Mouse (Mus musculus) layer of hippocampus, postnatal 25 days (tissue): Measurements from ENCODE around the gene Ppil1. TPM values are rescaled to one million over a fixed set of nuclear protein-coding genes. Genes with fewer than 3 reads are reported as not detected.
"Not testable (repeated sequence)": the region's sequence is repeated elsewhere in the genome, so short reads cannot be mapped to it uniquely, and the experiment has no call there.

Experiments
- DNase-seq, 2 experiments: peaks; one replicate each; pipeline ENCODE4 v3.0.0; 2022; ENCODE audit warnings: mixed read lengths in 2 of 2, low spot score in 1 of 2; ENCODE audit errors: extremely low spot score in 1 of 2
- total RNA-seq, 2 experiments: library from RNA; stranded (reverse); gene quantifications; 2 replicates each; pipeline ENCODE4 v1.2.3; 2021

Gene Ppil1
- total RNA-seq, 2 experiments from 2014 or later: 17.7 to 19.6 TPM

DNA sequence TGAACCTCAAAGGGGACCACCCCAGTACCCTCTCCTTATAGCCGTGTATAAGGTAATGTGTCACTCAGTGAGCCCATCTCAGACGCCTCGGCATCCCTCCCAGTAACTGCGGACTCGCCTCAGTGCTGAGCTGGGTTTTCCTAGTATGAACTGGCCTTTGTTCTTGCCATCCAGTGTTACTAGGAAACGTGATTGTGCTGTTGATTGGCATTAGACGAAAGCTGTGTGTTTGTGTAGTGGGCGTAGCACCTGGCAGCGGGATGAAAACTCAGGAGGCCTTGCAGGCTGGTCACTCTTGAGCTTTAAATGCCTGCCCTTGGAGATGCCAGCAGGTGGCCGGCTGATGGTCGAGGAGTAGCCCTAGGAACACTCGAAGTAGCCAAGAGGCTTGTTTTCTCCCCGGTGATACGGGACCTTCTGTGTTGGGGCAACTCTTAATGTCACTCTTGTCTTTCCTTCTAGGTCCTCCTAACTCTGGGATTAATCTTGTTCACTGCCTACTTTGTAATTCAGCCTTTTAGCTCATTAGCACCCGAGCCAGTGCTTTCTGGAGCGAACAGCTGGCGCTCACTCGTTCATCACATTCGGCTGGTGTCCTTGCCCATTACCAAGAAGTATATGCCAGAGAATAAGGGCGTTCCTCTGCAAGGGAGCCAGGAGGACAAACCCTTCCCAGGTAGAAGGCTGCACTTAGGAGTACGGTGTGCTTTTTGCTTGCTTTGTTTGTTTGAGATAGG lies 18.4 kb upstream of the Ppil1 start:
- DNase-seq: no peak

DNA sequence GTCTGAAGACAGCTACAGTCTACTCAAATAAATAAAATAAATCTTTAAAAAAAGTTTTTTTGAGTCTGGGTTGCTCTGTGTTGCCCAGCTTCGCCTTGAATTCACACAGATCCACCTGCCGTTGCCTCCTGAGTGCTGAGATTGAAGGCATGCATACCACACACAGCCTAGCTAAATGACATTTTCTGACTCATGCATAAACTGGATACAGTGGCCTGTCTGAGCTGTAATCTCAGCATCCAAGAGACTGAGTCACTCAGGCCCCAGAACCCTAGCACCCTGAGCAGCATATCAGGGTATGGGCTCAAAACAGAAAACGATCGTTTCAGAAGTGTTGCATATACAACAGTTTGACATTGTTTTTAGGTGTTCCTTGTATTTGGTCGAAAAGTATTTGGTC lies 17.6 kb upstream of the Ppil1 start:
- no peak for DNase-seq

DNA sequence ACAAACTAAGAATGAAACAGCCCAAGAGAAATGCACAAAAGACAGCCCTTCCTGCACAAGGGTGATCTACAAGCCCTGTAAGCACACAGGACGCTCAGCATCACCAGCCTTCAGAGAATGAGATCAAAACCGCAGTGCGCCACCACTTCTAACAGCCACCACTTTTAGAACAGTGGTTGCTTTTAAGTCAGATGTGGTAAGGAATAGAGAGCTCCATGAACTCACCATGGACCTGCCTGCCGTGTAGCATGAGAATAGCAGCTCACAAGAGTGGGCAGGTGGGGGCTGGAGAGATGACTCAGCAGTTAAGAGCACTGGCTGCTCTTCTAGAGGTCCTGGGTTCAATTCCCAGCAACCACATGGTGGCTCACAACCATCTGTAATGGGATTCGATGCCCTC lies 16.4 kb upstream of the Ppil1 start:
- DNase-seq: no peak

DNA sequence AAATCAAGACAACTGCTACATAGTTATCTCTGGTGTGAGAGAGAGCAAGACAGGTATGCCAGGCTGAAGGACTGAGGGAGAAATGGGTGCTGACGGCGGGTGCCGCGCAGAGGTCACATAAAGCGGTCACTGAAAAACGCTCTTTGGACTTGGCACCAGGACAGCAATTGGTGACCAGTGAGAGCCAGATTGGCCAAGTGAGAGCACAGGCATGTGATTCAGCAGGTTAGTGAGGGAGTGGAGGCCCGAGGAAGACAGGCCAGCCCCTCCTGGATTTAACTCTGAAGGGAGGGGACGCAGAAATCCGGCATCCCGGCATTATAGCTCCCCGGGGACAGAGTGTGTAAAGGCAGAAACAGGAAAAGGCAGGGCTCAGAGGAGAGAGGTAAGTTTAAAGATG lies 9.9 kb upstream of the Ppil1 start:
- DNase-seq: no peak

DNA sequence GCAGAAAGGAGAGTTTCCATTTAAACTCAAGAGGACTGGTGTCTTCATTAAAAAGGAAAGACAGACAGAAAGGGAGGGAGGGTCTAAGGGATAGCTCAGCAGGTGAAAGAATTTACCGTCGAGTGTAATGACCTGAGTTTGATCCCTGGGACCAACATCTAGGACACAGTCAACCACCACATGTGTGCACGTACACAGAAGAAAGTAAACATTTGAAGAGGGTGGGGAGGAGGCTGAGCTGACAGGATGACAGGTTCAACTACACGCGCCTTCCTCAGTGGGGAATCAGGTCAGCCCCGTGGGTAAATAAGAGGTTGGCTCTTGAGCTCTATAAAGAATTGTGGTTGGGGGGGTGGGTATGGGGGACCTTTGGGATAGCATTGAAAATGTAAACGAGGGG lies 9.2 kb upstream of the Ppil1 start:
- DNase-seq: no peak

DNA sequence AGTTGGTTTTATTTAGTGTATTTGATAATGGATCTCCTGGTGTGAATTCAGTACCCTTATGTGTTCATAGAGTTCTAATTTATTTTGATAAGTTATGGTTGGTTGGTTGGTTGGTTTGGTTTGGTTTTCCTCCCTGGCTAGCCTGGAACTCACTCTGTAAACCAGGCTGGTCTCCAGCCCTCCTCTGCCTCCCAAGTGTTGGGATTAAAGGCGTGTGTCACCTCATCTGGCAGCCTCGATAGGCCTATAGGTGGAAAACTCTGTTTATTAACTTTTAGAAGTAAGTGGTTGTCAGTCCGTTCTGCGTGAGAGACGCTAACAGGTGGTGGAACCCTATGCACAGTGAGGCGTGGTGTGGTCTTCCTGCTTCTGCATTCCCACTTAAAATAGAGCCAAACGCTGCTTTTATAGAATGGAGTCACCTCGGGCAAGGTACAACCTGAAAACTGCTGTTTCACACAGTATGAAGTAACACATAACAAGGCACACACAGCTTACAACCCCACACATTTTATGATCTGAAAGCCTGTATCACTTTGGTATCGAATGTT lies 6.2 kb upstream of the Ppil1 start:
- DNase-seq: no peak

DNA sequence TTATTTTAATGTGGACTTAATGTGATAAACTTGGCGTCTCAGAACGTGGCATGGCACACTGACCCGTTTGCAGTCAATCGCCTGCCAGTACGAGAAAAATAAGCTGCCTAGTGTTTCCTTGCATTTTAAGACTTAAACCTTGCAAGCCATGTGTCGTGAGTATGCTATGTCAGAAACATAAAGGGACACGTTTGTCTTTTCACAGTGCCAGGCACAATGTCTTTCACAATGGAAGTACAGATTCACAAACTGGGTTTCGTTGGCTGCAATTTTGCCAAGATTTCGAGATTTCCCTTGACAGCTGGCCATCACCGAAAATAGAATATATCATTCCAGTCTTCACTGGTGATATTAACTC lies 5.3 kb upstream of the Ppil1 start:
- DNase-seq: no peak

DNA sequence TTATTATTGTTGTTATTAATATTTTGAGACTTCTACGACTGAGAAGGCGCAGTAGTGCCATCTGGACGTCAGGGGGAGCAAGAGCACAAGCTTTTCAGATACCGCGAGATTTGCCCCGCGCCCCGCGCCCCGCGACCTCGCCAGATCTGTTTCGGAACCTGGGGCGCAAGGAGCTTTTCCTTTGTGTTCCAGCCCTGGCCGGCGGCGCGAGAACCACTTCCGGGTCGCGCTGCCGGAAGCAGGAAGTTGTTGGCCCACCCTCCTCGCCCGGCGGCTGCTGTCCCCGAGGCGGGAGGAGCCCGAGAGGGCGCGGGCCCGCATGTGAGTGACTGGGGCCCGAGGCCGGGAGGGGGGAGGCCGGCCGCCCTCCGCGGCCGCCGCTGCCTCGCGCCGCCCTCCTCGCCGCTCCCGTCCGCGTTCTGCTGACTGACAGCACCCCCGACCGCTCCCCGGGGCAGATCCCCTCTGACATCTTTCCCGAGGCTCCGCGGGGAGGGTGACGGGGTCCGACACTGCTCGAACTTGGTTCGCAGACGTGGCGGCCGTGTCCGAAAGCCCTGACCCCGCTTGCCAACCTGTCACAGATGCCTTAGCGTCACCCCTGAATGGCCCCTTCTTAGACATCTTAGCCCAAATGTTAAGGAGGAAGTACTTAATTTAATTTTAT lies 4.8 kb upstream of the Ppil1 start, which contains the start of gene BC004004:
Gene BC004004, plus strand, starts transcription at position 107 of the 667 bp plus-strand sequence.
- DNase-seq: peak; percentile 89 to 91

DNA sequence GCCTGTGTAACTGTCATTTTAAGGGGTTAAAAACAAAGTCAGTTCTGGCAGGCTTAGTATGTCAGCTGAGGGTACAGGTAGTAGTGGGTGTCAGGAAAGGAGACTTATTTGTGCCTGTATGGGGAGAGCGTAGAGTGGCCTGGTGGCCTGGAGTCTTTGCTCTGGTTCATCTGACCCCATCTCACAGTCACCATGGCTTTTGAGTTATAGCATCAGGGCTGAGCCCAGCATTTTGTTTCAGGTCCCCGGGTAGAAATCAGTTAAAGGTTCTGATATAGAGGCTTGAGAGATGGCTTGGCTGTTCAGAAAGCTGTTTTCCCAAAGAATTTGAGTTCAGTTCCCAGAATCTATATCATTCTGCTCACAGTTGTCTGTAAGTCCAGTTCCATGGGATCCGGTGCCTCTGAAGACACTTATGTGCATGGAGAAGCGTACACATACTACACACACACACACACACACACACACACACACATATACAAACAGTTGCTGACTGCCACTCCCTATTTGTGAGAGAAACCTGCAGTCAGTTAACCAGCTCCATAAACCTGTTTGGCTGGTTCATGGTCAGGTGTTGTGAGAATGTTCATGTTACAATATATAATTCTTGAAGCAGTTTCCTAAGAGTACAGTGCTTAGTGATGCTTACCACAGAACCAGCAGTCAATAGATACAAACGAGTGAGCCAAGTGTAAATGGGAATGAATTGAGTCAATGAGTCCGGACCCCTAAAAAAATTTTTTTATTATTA lies 4.1 kb upstream of the Ppil1 start:
- no peak for DNase-seq

DNA sequence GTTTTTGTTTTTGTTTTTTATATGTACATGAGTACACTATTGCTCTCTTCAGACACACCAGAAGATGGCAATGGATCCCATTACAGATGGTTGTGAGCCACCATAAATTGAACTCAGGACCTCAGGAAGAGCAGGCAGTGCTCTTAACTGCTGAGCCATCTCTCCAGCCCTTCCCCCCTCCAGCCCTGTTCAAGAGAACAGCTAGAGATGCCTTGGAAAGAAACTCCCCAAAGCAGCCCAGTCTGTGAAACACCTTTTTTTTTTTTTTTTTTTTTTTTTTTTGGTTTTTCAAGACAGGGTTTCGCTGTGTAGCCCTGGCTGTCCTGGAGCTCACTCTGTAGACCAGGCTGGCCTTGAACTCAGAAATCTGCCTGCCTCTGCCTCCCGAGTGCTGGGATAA lies 3.1 kb upstream of the Ppil1 start:
- DNase-seq: not testable (repeated sequence)

DNA sequence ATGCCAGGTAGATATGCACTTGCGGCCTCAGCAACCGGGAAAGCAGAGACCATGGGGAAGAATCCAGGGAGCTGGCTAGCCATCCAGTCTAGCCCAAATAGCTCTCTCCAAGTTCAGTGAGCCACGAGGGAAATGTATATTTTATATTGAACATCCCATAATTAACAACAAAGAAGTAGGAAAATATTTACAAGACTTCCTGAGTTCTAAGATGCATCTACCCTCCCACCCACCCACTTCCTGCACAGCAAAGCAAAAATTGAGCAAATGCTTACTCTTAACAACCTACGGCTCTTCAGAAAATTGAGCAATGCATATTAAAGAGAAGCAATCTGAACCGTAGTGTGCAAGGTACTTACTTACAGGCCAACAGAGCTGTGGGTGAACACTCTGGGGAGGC lies 774 bp upstream of the Ppil1 start:
- DNase-seq: no peak

DNA sequence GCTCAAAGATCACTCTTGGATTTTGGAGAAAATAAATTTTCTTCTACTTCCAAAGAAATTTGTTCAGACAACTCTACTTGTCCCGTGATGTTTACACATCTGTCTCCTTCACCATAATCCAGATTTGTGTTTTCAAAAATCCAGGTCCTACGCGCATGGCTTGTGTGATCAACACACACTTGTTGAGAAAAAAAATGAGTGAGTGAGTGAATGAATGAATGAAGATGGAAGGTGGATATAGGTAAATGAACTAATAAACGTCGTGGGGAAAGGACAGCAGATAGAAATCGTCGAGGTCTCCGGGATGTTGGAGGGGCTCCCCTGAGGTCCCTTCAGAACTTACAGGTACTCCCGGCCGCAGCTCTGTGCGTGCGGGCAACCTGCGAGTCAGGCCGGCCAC lies 569 bp downstream of the Ppil1 start:
- no peak for DNase-seq

DNA sequence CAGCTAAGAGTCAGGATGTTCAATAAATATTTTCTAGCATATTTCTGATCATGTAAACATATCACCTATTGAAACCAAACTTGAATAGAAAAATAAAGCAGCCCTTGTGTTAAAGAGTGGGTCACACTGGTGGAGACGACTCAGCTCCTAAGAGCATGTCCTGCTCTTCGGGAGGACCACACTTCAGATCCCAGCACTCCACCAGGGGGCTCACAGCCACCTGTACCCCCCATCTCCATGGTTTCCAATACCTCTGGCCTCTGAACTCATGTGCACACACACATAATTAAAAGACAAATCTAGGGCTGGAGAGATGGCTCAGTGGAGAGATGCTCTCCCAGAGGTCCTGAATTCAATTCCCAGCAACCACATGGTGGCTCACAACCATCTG lies 1.7 kb downstream of the Ppil1 start:
- DNase-seq: no peak

DNA sequence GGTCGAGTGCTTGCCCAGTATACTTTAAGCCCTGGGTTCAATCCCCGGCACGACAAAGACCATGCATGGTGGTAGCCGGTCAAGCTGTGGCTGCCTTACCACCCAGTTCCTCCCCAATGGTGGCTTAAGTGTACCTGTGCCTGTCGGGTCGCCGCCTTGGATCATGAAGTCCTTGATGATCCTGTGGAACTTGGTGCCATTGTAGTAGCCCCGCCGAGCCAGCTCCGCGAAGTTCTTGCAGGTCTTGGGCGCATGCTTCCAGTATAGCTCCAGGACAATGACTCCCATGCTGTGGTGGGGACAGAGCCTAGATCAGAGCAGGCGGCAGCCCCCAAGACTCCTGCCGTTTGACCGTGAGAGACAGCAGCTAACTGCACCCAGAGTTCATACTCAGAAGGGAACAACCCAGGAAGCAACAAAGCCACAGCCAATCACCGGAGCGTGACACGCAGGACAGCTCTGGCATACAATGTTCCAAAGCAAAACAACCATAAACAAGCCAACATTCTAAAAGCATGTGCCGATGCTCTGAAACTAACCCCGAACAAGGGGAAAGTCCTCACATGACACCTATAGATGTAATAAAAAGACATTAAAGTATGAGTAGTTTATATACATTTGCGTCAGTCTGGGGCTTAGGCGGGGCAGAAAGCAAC lies 2.3 kb downstream of the Ppil1 start:
- DNase-seq: no peak

DNA sequence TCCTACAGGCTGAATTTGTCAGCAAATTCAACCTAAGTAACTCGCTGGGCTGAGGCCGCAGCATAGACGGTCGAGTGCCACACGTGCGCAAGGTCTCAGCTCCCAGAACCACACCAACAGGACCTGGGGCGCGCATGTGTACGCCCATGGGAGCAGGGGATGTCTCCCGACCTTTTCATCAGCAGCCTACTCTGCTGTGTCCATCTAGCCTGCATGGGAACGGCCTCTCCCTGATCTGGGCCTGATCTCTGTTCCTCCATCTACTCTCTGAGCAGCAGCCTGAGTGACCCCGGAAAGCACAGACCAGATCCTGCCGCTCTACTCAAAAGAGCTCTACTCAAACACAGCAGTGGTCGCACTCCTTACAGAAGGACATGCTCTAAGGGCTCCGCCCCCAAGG lies 3.5 kb downstream of the Ppil1 start:
- DNase-seq: no peak

DNA sequence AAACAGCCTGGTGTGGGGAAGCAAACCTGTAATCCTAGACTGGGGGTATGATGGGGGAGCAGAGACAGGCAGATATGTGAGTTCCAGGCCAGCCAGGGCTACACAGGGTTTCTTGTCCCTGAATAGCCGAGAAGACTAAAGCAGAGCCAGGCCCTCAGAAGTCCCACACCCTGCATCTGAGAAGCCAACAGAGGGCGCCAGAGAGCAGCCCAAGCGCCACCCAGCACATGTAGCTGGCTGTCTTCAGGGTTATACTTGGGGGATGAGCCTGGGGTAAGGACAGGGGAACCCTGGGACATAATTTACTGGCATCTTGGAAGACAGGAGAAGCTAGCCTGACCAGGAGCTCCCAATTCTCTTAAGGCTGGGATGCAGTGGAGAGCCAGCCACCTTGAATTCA lies 4.5 kb downstream of the Ppil1 start:
- peak; percentile 59 to 87 for DNase-seq

DNA sequence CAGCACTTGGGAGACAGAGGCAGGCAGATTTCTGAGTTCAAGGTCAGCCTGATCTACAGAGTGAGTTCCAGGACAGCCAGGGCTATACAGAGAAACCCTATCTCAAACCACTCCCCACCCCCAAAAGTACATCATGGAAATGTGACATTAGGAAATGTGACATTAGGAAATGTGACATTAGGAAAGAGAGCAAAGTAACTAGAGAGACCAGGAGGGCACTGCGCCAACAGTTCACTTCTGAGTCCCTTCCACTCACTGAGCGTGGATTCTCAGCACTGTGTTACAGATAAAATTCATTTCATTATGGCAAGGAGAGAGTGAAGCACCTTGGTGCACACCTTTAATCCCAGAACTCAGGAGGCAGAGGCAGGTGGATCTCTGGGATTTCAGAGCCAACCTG lies 5.1 kb downstream of the Ppil1 start:
- DNase-seq: no peak

DNA sequence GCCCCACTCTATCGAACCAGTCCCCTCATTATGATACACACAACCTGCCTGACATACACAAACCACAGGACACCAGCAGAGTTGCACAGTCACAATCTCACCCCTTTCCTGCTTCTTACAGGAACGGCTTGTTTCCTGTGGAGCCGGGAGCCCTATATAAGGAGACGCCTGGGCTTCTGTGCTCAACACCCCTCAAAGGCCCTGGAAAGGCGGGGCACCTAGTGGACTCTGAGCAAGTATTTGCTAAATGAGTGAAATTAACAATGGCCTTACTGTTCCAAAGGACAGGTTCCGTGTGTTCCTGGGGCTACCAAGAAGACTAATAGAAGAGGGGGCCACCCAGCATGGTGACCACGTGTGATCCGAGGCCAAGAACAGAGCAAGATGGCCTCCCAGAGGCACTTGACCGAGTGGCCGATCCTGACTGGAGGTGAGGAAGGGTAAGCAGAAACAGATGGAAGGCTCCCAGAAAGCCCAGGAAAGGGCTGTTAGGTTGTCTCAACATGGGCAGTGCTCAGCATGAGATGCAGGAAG lies 5.9 kb downstream of the Ppil1 start:
- no peak for DNase-seq

DNA sequence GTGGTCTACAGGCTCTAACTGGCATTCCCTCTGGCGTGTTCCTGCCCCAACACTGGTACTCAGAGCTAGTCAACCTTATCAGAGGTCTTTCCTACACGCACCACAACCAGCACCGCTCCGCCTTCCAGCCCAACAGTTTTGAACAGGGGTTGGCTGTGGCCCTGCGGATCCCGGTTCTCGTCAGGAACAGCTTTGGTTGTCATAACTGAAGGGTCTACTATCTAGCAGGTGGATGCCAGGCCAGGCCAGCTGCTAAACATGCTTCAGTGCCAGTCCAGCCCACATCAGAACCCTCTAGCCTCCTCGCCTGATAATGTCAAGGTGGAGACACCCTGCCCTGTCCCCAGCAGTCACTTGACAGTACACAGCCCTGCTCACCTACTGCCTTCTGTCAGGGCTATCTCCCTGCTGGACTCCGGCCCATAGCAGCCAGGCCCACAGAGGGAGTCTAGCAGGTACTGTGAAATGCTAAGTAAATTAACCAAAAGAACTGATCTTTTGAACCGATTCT lies 6.9 kb downstream of the Ppil1 start:
- DNase-seq: no peak

DNA sequence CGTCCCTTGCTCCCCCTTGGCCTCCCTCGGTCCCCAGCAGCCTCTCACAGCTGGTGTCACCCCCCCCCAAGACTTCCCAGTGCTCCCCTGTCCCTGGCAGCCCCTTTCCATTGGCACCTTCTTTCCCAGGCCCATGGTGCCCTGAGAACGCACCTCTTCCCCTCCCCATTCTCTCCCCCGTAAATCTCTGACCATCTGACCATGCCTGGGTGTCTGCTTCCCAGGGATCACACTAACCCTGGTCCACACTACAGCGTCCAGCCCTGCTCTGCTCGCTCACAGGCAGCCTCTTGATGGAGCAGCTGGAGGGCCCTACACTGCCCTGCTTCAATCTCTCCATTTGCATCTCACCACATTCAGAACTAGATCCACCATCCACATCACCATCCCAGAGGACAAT lies 7.5 kb downstream of the Ppil1 start:
- DNase-seq: no peak
